Mouse (Mus musculus) urinary bladder, postnatal 4 days (tissue): ENCODE measurements around the gene Adamtsl1.

Experiments used
- DNase-seq, 2 experiments: peaks; one replicate each; pipeline ENCODE4 v3.0.0; 2021 to 2022; ENCODE audit warnings: low spot score in 2 of 2

Gene Adamtsl1

GRCm38 (mm10) chr4:86314442-86314841 lies 800.5 kb downstream of the Adamtsl1 start:
- DNase-seq: no peak

GRCm38 (mm10) chr4:86315122-86315521 lies 801.1 kb downstream of the Adamtsl1 start:
- DNase-seq: no peak

- DNase-seq: no peak
Measured at GRCm38 (mm10) chr4:86317916-86318542, 804.1 kb downstream of the Adamtsl1 start.

- no peak for DNase-seq
Measured at GRCm38 (mm10) chr4:86325411-86325810, 811.4 kb downstream of the Adamtsl1 start.

GRCm38 (mm10) chr4:86326003-86326402 lies 812.0 kb downstream of the Adamtsl1 start:
- no peak for DNase-seq

- no peak for DNase-seq
Measured at GRCm38 (mm10) chr4:86326638-86327037, 812.7 kb downstream of the Adamtsl1 start.

- DNase-seq: no peak
Measured at GRCm38 (mm10) chr4:86329481-86329880, 815.5 kb downstream of the Adamtsl1 start.

- no peak for DNase-seq
Measured at GRCm38 (mm10) chr4:86335861-86336415, 822.0 kb downstream of the Adamtsl1 start.

GRCm38 (mm10) chr4:86337216-86337765 lies 823.3 kb downstream of the Adamtsl1 start:
- DNase-seq: no peak

GRCm38 (mm10) chr4:86349341-86349740 lies 835.4 kb downstream of the Adamtsl1 start:
- no peak for DNase-seq

GRCm38 (mm10) chr4:86352121-86352520 lies 838.1 kb downstream of the Adamtsl1 start:
- DNase-seq: no peak

GRCm38 (mm10) chr4:86353550-86353949 lies 839.6 kb downstream of the Adamtsl1 start:
- no peak for DNase-seq

GRCm38 (mm10) chr4:86359398-86359797 lies 845.4 kb downstream of the Adamtsl1 start:
- no peak for DNase-seq

- DNase-seq: no peak
Measured at GRCm38 (mm10) chr4:86369055-86369454, 855.1 kb downstream of the Adamtsl1 start.

GRCm38 (mm10) chr4:86373166-86373565 lies 859.2 kb downstream of the Adamtsl1 start:
- no peak for DNase-seq

GRCm38 (mm10) chr4:86383124-86383523 lies 869.2 kb downstream of the Adamtsl1 start:
- DNase-seq: no peak

- no peak for DNase-seq
Measured at GRCm38 (mm10) chr4:86385121-86385520, 871.1 kb downstream of the Adamtsl1 start.

- DNase-seq: no peak
Measured at GRCm38 (mm10) chr4:86388430-86388829, 874.5 kb downstream of the Adamtsl1 start.

- no peak for DNase-seq
Measured at GRCm38 (mm10) chr4:86391176-86391575, 877.2 kb downstream of the Adamtsl1 start.

GRCm38 (mm10) chr4:86395636-86396035 lies 881.7 kb downstream of the Adamtsl1 start:
- peak in 1 of 2 experiments; percentile 46 for DNase-seq

GRCm38 (mm10) chr4:86396672-86397288 lies 882.8 kb downstream of the Adamtsl1 start:
- peak in 1 of 2 experiments; percentile 35 for DNase-seq

- peak in 1 of 2 experiments; percentile 32 for DNase-seq
Measured at GRCm38 (mm10) chr4:86397470-86397869, 883.5 kb downstream of the Adamtsl1 start.

- peak in 1 of 2 experiments; percentile 16 for DNase-seq
Measured at GRCm38 (mm10) chr4:86401116-86401515, 887.1 kb downstream of the Adamtsl1 start.
